Mouse (Mus musculus) forebrain, embryonic 12.5 days (tissue): ENCODE data around the gene Aes. TPM values are rescaled to one million over a fixed set of nuclear protein-coding genes. Genes with fewer than 3 reads are reported as not detected.

Source experiments
- ATAC-seq: fragments of 200-750 bp; cut with Nextera tagmentation; 2 replicates; pipeline ENCODE4 v1.8.0; 2017; ENCODE audit warnings: moderate TSS enrichment; ENCODE audit not compliant: low FRiP score
- H3K27ac ChIP-seq: fragments of 300-500 bp; sonication (generic); 2 replicates; pipeline ENCODE4 v1.5.1; 2016; ENCODE audit warnings: mild to moderate bottlenecking
- H3K27me3 ChIP-seq: fragments of 300-500 bp; sonication (generic); 2 replicates; pipeline ENCODE4 v1.6.1; 2016; ENCODE audit warnings: mild to moderate bottlenecking
- H3K36me3 ChIP-seq: fragments of 300-500 bp; sonication (generic); replicated peaks from 2 replicates; pipeline ENCODE4 v1.6.1; 2016; ENCODE audit warnings: mild to moderate bottlenecking
- H3K4me1 ChIP-seq: fragments of 300-500 bp; sonication (generic); 2 replicates; pipeline ENCODE4 v1.6.1; 2016
- H3K4me2 ChIP-seq: fragments of 300-500 bp; sonication (generic); 2 replicates; pipeline ENCODE4 v1.6.1; 2016; ENCODE audit warnings: mild to moderate bottlenecking, moderate library complexity
- H3K4me3 ChIP-seq: fragments of 300-500 bp; sonication (generic); replicated peaks from 2 replicates; pipeline ENCODE4 v1.5.1; 2016; ENCODE audit warnings: mild to moderate bottlenecking
- H3K9ac ChIP-seq: fragments of 300-500 bp; sonication (generic); 2 replicates; pipeline ENCODE4 v1.6.1; 2016; ENCODE audit warnings: mild to moderate bottlenecking
- H3K9me3 ChIP-seq: fragments of 300-500 bp; sonication (generic); 2 replicates; pipeline ENCODE4 v1.6.1; 2016
- WGBS: fragments of 180-500 bp; shearing (Covaris S2); methylation state at CpG from one replicate; pipeline ENCODE4 v1.1.7; 2016; 5-methylcytosine and 5-hydroxymethylcytosine counted together
- polyA plus RNA-seq: library from polyadenylated mRNA; unstranded; fragments of >200 nt; fragmentation: Nextera tagmentation; extraction: Ambion mirVana; gene quantifications from 2 replicates; pipeline ENCODE4 v1.2.1, GENCODE M21; 2016

The Aes gene
- polyA plus RNA-seq, 1 experiment from 2014 or later, result 520 TPM

- Histone ChIP-seq H3K27me3 (no peaks in the 10 kb centered on the region), H3K4me1 (peaks cover 31% of the 10 kb centered on the region), H3K4me3 (no peak overlapping the region), H3K4me2 (no peak overlapping the region), H3K9me3 (no peaks in the 10 kb centered on the region), H3K27ac (no peak overlapping the region), H3K9ac (no peak overlapping the region), H3K36me3 (0 out of 2 replicates have a peak, but pooled peaks cover 4% of the 10 kb centered on the region)
- WGBS, result 94% methylated on average over 13 of the region's 13 CpGs
- no peak for ATAC-seq
These were observed 12.3 kb upstream of the Aes start for GRCm38 (mm10) chr10:81546788-81547571.

DNA sequence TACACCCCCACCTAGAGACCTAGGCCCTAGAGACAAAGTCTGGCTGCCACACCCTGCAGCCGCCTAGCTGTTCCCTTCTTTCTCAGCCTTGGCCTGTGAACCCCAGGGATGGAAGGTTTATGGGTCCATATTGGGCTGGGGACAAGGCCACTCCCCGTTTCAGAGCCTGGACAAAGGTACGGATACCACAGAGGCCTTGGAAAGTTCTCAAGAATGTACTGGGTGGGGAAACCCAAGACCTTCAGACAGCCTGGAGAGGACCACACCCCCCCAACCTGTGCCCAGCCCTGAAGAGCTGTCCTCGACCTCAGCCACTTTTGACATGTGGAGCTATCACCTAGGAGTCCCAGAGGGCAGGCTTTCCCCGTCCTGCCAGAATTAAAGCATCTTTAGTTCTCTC is 10.3 kb upstream of the Aes start:
- WGBS, result 71% methylated on average over 5 of the region's 5 CpGs
- ATAC-seq, result no peak

DNA sequence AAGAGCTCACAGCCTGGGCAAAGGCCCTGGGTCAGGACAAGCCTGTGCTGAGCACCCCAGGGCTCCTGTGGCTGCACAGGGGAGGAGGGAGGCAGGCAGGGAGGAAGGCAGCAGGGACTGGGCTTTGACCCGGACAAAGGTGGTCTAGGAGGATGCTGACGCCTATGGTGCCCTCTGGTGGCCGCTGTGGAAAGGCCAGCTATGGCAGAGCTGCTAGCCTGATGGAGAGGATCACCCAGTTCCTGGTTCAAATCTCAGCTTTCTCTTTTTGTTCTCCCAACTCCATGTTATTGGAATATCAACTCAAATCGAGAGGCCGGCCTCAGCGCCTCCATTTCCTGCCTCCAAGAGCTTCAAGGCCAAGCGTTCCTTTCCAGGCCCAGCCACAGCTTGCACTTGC is 9.0 kb upstream of the Aes start:
- Histone ChIP-seq H3K27ac (no peak overlapping the region), H3K4me3 (no peak overlapping the region), H3K36me3 (no peaks in the 10 kb centered on the region), H3K27me3 (no peaks in the 10 kb centered on the region), H3K9ac (no peak overlapping the region), H3K9me3 (no peaks in the 10 kb centered on the region), H3K4me1 (peaks cover 5% of the 10 kb centered on the region), H3K4me2 (no peak overlapping the region)
- 13% methylated on average over 7 of the region's 7 CpGs for WGBS
- no peak for ATAC-seq

More for the DNA sequence above, 10.3 kb upstream of the Aes start:
- Histone ChIP-seq H3K4me1 (peaks cover 11% of the 10 kb centered on the region), H3K9me3 (no peaks in the 10 kb centered on the region), H3K36me3 (no peaks in the 10 kb centered on the region), H3K27me3 (no peaks in the 10 kb centered on the region), H3K4me2 (no peak overlapping the region), H3K9ac (no peak overlapping the region), H3K4me3 (no peak overlapping the region), H3K27ac (no peak overlapping the region)

- H3K27me3 ChIP-seq, result no peaks in the 10 kb centered on the region
- no peak overlapping the region for H3K4me2 ChIP-seq
- no peaks in the 10 kb centered on the region for H3K36me3 ChIP-seq
- H3K9me3 ChIP-seq, result no peaks in the 10 kb centered on the region
- no peaks in the 10 kb centered on the region for H3K4me1 ChIP-seq
- ATAC-seq, result peak; percentile 77
- no peak overlapping the region for H3K27ac ChIP-seq
- H3K9ac ChIP-seq, result no peak overlapping the region
- H3K4me3 ChIP-seq, result no peak overlapping the region
- WGBS, result 6% methylated on average over 12 of the region's 12 CpGs
These were observed 7.6 kb upstream of the Aes start for GRCm38 (mm10) chr10:81551597-81552102.

DNA sequence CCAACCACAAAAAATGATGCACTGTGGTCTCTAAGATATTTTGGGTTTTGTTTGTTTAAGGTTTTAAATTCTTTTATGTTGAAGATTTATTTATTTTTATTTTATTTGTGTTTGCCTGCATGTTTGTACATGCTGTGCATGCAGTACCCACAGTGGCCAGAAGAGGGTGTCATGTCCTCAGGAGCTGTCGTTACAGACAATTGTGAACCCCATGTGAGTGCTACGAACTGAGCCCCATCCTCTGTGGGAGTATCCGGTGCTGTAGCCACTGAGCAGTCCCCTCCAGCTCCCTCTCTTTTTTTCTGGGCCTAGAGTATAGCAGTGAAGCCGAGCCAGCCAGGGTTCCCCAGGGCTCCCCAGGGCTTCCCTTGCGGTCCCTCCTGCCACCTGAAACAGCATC is 6.1 kb upstream of the Aes start:
- ATAC-seq, result no peak
- WGBS, result 87% methylated on average over 5 of the region's 5 CpGs
- Histone ChIP-seq H3K27me3 (no peaks in the 10 kb centered on the region), H3K9ac (no peak overlapping the region), H3K36me3 (no peaks in the 10 kb centered on the region), H3K9me3 (no peaks in the 10 kb centered on the region), H3K27ac (no peak overlapping the region), H3K4me1 (no peaks in the 10 kb centered on the region), H3K4me2 (no peak overlapping the region), H3K4me3 (no peak overlapping the region)

GRCm38 (mm10) chr10:81553807-81554755 is 5.2 kb upstream of the Aes start:
- H3K4me2 ChIP-seq, result no peak overlapping the region
- no peak for ATAC-seq
- H3K9me3 ChIP-seq, result no peaks in the 10 kb centered on the region
- no peak overlapping the region for H3K9ac ChIP-seq
- H3K27ac ChIP-seq, result no peak overlapping the region
- no peaks in the 10 kb centered on the region for H3K36me3 ChIP-seq
- H3K4me3 ChIP-seq, result no peak overlapping the region
- 84% methylated on average over 6 of the region's 6 CpGs for WGBS
- no peaks in the 10 kb centered on the region for H3K4me1 ChIP-seq
- no peaks in the 10 kb centered on the region for H3K27me3 ChIP-seq

GRCm38 (mm10) chr10:81556282-81556681 is 3.0 kb upstream of the Aes start:
- Histone ChIP-seq H3K4me1 (peaks cover 13% of the 10 kb centered on the region), H3K27me3 (0 out of 2 replicates have a peak, but pooled peaks cover 4% of the 10 kb centered on the region), H3K4me2 (no peak overlapping the region), H3K4me3 (no peak overlapping the region), H3K9ac (no peak overlapping the region), H3K27ac (no peak overlapping the region), H3K9me3 (no peaks in the 10 kb centered on the region), H3K36me3 (no peaks in the 10 kb centered on the region; the same call in 1 of the 2 replicates)
- no peak for ATAC-seq
- WGBS, result 74% methylated on average over 3 of the region's 3 CpGs

- H3K9me3 ChIP-seq, result no peaks in the 10 kb centered on the region
- peaks cover 21% of the 10 kb centered on the region for H3K4me1 ChIP-seq
- H3K27me3 ChIP-seq, result peaks cover 11% of the 10 kb centered on the region
- ATAC-seq, result no peak
- 48% methylated on average over 1 of the region's 1 CpGs for WGBS
- H3K4me2 ChIP-seq, result no peak overlapping the region
- H3K36me3 ChIP-seq, result peaks cover 5% of the 10 kb centered on the region
- no peak overlapping the region for H3K27ac ChIP-seq
- no peak overlapping the region for H3K4me3 ChIP-seq
- H3K9ac ChIP-seq, result no peak overlapping the region
These were observed 1.8 kb upstream of the Aes start for GRCm38 (mm10) chr10:81557491-81557890.

GRCm38 (mm10) chr10:81559627-81560539 is 595 bp downstream of the Aes start:
- H3K36me3 ChIP-seq, result peaks cover 8% of the 10 kb centered on the region
- H3K9ac ChIP-seq, result peak overlapping the region; percentile 99
- H3K4me2 ChIP-seq, result peak overlapping the region; percentile 93
- ATAC-seq, result peak; percentile 40
- H3K4me3 ChIP-seq, result peak overlapping the region; percentile 90
- peaks cover 33% of the 10 kb centered on the region for H3K27me3 ChIP-seq
- under 1% methylated on average over 34 of the region's 36 CpGs for WGBS
- H3K4me1 ChIP-seq, result peaks cover 45% of the 10 kb centered on the region
- peak overlapping the region; percentile 91 for H3K27ac ChIP-seq
- no peaks in the 10 kb centered on the region for H3K9me3 ChIP-seq

GRCm38 (mm10) chr10:81560719-81561459 is 1.6 kb downstream of the Aes start:
- 31% methylated on average over 16 of the region's 16 CpGs for WGBS
- H3K27me3 ChIP-seq, result peaks cover 43% of the 10 kb centered on the region
- no peak for ATAC-seq
- H3K27ac ChIP-seq, result peak overlapping the region; percentile 91
- peak overlapping the region; percentile 90 for H3K4me3 ChIP-seq
- H3K4me2 ChIP-seq, result peak overlapping the region; percentile 93
- peaks cover 18% of the 10 kb centered on the region for H3K36me3 ChIP-seq
- no peaks in the 10 kb centered on the region for H3K9me3 ChIP-seq
- H3K4me1 ChIP-seq, result peaks cover 55% of the 10 kb centered on the region
- peak overlapping the region; percentile 99 for H3K9ac ChIP-seq

GRCm38 (mm10) chr10:81562411-81562810 is 3.1 kb downstream of the Aes start:
- Histone ChIP-seq H3K9ac (0 out of 2 replicates have a peak overlapping the region, but pooled peaks have one; percentile 17), H3K27ac (no peak overlapping the region), H3K4me3 (no peak overlapping the region), H3K4me1 (peaks cover 55% of the 10 kb centered on the region), H3K27me3 (peaks cover 59% of the 10 kb centered on the region), H3K36me3 (peaks cover 27% of the 10 kb centered on the region), H3K4me2 (peak overlapping the region; percentile 39; the same call in 1 of the 2 replicates), H3K9me3 (no peaks in the 10 kb centered on the region)
- 71% methylated on average over 6 of the region's 6 CpGs for WGBS
- no peak for ATAC-seq
